Mouse (Mus musculus) ES-E14 (cell line): ENCODE measurements around the gene Nrde2.

Experiments used
- HCFC1 ChIP-seq: IDR thresholded peaks from 2 replicates; pipeline ENCODE4 v1.6.1; 2012; ENCODE audit warnings: low read length, inconsistent platforms, borderline replicate concordance; ENCODE audit not compliant: insufficient read depth
- MAFK ChIP-seq: IDR thresholded peaks from 2 replicates; pipeline ENCODE4 v1.6.1; 2014; ENCODE audit warnings: mild to moderate bottlenecking, low read depth, low read length, inconsistent platforms; ENCODE audit not compliant: insufficient read depth
- ZNF384 ChIP-seq: IDR thresholded peaks from 2 replicates; pipeline ENCODE4 v1.6.1; 2012; ENCODE audit warnings: low read depth, low read length, inconsistent platforms

GRCm38 (mm10) chr12:100206521-100206920, 47.1 kb upstream of the Nrde2 start:
- no peak for TF ChIP-seq ZNF384
- no peak for TF ChIP-seq MAFK
- TF ChIP-seq HCFC1 = no peak
